22 mouse cellular contexts compared by ENCODE assay signal in genomic region chr19:59021644-59022043, GRCm38 (mm10). TPM values are rescaled to one million over a fixed set of nuclear protein-coding genes. Genes with fewer than 3 reads are reported as not detected.
DNase-seq lines count a peak whose midpoint lies in the region; ATAC-seq and TF ChIP-seq lines count a peak whose summit lies in the region.
"Had no signal": no experiment of that assay in that cellular context is flagged by ENCODE, and none has a peak within 500 bp of the region (broad histone marks: within the 10 kb centered on the region; RNA-seq: fewer than 3 reads in every experiment).

No protein-coding gene starts in this region.

- no peak overlapping the region for H3K9ac ChIP-seq in MEL (ENCODE audit: control insufficient read depth, low read depth, low read length, poor library complexity, severe bottlenecking)
- H3K9ac ChIP-seq: embryonic facial prominence, embryonic 13.5 days; embryonic facial prominence, embryonic 15.5 days; forebrain, embryonic 12.5 days had no signal

- no peak for ATAC-seq in G1E (ENCODE audit: extremely low read depth, insufficient number of reproducible peaks, low FRiP score, poor library complexity, severe bottlenecking)
- ATAC-seq: forebrain, embryonic 14.5 days; forebrain, embryonic 16.5 days had no signal

- H3K9me3 ChIP-seq in G1E (replicated peaks) (peaks cover 7% of the 10 kb centered on the region), MEL (replicated peaks; ENCODE audit: insufficient read depth, low read length) (no peaks in the 10 kb centered on the region)

- H3K27me3 ChIP-seq in G1E (ENCODE audit: insufficient read depth, low read length) = no peaks in the 10 kb centered on the region; the same call in 1 of the 2 replicates
- peaks cover 0 to 2% of the 10 kb centered on the region in 2 experiments; a peak in 1 of 4 replicates for H3K27me3 ChIP-seq in MEL (ENCODE audit: control insufficient read depth in 1 of 2, insufficient read depth in 2 of 2, low read length in 2 of 2)
- H3K27me3 ChIP-seq: embryonic facial prominence, embryonic 13.5 days; embryonic facial prominence, embryonic 15.5 days had no signal

- H3K79me2 ChIP-seq in MEL (ENCODE audit: control insufficient read depth, insufficient read depth, low read length, poor library complexity) = no peaks in the 10 kb centered on the region

- no peak overlapping the region for H3K27ac ChIP-seq in MEL (ENCODE audit: control insufficient read depth, low read depth, low read length)
- H3K27ac ChIP-seq: embryonic facial prominence, embryonic 13.5 days; embryonic facial prominence, embryonic 15.5 days; forebrain, embryonic 10.5 days; forebrain, embryonic 12.5 days had no signal

- no peaks in the 10 kb centered on the region for H3K4me1 ChIP-seq in G1E (ENCODE audit: insufficient read depth, low read depth, low read length)
- no peaks in the 10 kb centered on the region for H3K4me1 ChIP-seq in MEL (ENCODE audit: control insufficient read depth in 1 of 2, insufficient read depth in 2 of 2, low read length in 2 of 2)
- H3K4me1 ChIP-seq: embryonic facial prominence, embryonic 13.5 days; embryonic facial prominence, embryonic 15.5 days; forebrain, embryonic 10.5 days; forebrain, embryonic 12.5 days had no signal

- intact Hi-C loops in heart, postnatal 10 days (cut with DNase I) = no loop called here

- H3K4me3 ChIP-seq in G1E (ENCODE audit: low read depth, low read length) = peak overlapping the region; percentile 6; the same call in 1 of the 2 replicates
- H3K4me3 ChIP-seq in MEL (ENCODE audit: control insufficient read depth in 1 of 2, insufficient read depth in 1 of 2, low read depth in 2 of 2, low read length in 2 of 2) = no peak overlapping the region
- H3K4me3 ChIP-seq: embryonic facial prominence, embryonic 13.5 days; embryonic facial prominence, embryonic 15.5 days; erythroblast, embryonic 14.5 days; forebrain, embryonic 10.5 days; forebrain, embryonic 12.5 days had no signal

- TF ChIP-seq POLR2A in MEL (IDR thresholded peaks at IDR 0.05; ENCODE audit: control insufficient read depth in 1 of 2, insufficient read depth in 1 of 2, low read depth in 1 of 2, low read length in 2 of 2, poor library complexity in 1 of 2) = no peak

- no peaks in the 10 kb centered on the region for H3K36me3 ChIP-seq in G1E (replicated peaks)
- no peaks in the 10 kb centered on the region for H3K36me3 ChIP-seq in MEL (ENCODE audit: control insufficient read depth in 1 of 2, insufficient read depth in 2 of 2, low read length in 2 of 2)
- H3K36me3 ChIP-seq: embryonic facial prominence, embryonic 13.5 days; embryonic facial prominence, embryonic 15.5 days had no signal

- no peak for TF ChIP-seq RAD21 in MEL (IDR thresholded peaks at IDR 0.05; ENCODE audit: low read depth, low read length)

- TF ChIP-seq CTCF in G1E (IDR thresholded peaks at IDR 0.05; ENCODE audit: low read depth, low read length) (no peak), MEL (IDR thresholded peaks at IDR 0.05 in 2 of 3, conservative IDR thresholded peaks at IDR 0.05 in 1 of 3; ENCODE audit: control insufficient read depth in 1 of 3, insufficient read depth in 1 of 3, low read depth in 2 of 3, low read length in 3 of 3, poor library complexity in 1 of 3, severe bottlenecking in 1 of 3) (no peak)

- no peak for TF ChIP-seq EP300 in MEL (IDR thresholded peaks at IDR 0.05; ENCODE audit: low read depth in 1 of 2, low read length in 2 of 2)

- DNase-seq in heart, adult 11 months = peak; percentile 52
- no peak for DNase-seq in heart, postnatal 10 days
- DNase-seq in G1E (ENCODE audit: low spot score) (no peak), MEL (ENCODE audit: low read depth, low spot score) (no peak)
- no peak for DNase-seq in kidney, adult 11 months
- DNase-seq: adrenal gland, adult 2 months; adrenal gland, postnatal 10 days; adrenal gland, postnatal 25 days; cerebellum, adult 11 months; cerebellum, adult 18-20 months; cerebellum, adult 8-10 months; cerebellum, adult 9-11 months; cerebellum, postnatal 14 days; cerebellum, postnatal 36 days; embryo, embryonic 11 days had no signal

TF ChIP-seq in MEL, 35 proteins besides CTCF, POLR2A, EP300 and RAD21:
- TF ChIP-seq MXI1 (IDR thresholded peaks at IDR 0.05; ENCODE audit: low read depth, low read length) = no peak
- TF ChIP-seq TBP (IDR thresholded peaks at IDR 0.05; ENCODE audit: low read depth, low read length) = no peak
- TF ChIP-seq TCF12 (IDR thresholded peaks at IDR 0.05; ENCODE audit: low read depth, low read length) = no peak
- no peak for TF ChIP-seq USF1 (IDR thresholded peaks at IDR 0.05; ENCODE audit: low read depth, low read length)
- TF ChIP-seq GABPA (IDR thresholded peaks at IDR 0.05; ENCODE audit: low read depth, low read length) = no peak
- TF ChIP-seq NRF1 (IDR thresholded peaks at IDR 0.05; ENCODE audit: insufficient read depth, low read depth, low read length, poor library complexity, severe bottlenecking) = no peak
- no peak for TF ChIP-seq MYB (IDR thresholded peaks at IDR 0.05; ENCODE audit: low read depth, low read length)
- 0 out of 2 replicates have a peak, but pooled peaks have one; percentile 58 for TF ChIP-seq POLR2AphosphoS5 (IDR thresholded peaks at IDR 0.05; ENCODE audit: borderline replicate concordance, low read depth, low read length)
- no peak for TF ChIP-seq E2F4 (IDR thresholded peaks at IDR 0.05; ENCODE audit: borderline replicate concordance, low read depth, low read length)

RNA-seq across cellular contexts. Expression of gene Shtn1, which starts 54.3 kb away (rescaled TPM):
- total RNA-seq in heart, postnatal 10 days (2021) = 1 to 10 TPM; 2.6 TPM
- total RNA-seq in G1E (2014; fragmentation: Nextera tagmentation) (not detected in 2 replicates), G1E (2017) (0.27 TPM in 1 of 2 replicates, not detected in the other), MEL (2012; rRNA removed) (0.10 TPM in 1 of 2 replicates, not detected in the other)
- polyA plus RNA-seq in G1E (2012) (not detected in 2 replicates), MEL (2012; ENCODE audit: insufficient read depth in 1 of 2, insufficient read length in 2 of 2, low read depth in 1 of 2, low replicate concordance in 2 of 2, missing spikeins in 1 of 2) (under 1 TPM in 1 of 2 experiments, not detected in 1; 0.17 TPM)
- polyA plus RNA-seq: erythroblast, embryonic 14.5 days had no signal
